Mouse (Mus musculus) hindbrain, embryonic 12.5 days (tissue): ENCODE measurements around the gene Bcl11b. TPM values are rescaled to one million over a fixed set of nuclear protein-coding genes. Genes with fewer than 3 reads are reported as not detected.

Experiments used
- ATAC-seq: fragments of 200-750 bp; cut with Nextera tagmentation; 2 replicates; pipeline ENCODE4 v1.8.0; 2017; ENCODE audit warnings: moderate TSS enrichment; ENCODE audit not compliant: low FRiP score
- H3K27ac ChIP-seq: fragments of 300-500 bp; sonication (generic); 2 replicates; pipeline ENCODE4 v1.5.1; 2016; ENCODE audit warnings: mild to moderate bottlenecking
- H3K27me3 ChIP-seq: fragments of 300-500 bp; sonication (generic); 2 replicates; pipeline ENCODE4 v1.6.1; 2016; ENCODE audit warnings: mild to moderate bottlenecking
- H3K36me3 ChIP-seq: fragments of 300-500 bp; sonication (generic); 2 replicates; pipeline ENCODE4 v1.6.1; 2016; ENCODE audit warnings: mild to moderate bottlenecking
- H3K4me1 ChIP-seq: fragments of 300-500 bp; sonication (generic); 2 replicates; pipeline ENCODE4 v1.6.1; 2016
- H3K4me2 ChIP-seq: fragments of 300-500 bp; sonication (generic); replicated peaks from 2 replicates; pipeline ENCODE4 v1.6.1; 2016; ENCODE audit warnings: mild to moderate bottlenecking
- H3K4me3 ChIP-seq: fragments of 300-500 bp; sonication (generic); 2 replicates; pipeline ENCODE4 v1.5.1; 2016; ENCODE audit warnings: mild to moderate bottlenecking
- H3K9ac ChIP-seq: fragments of 300-500 bp; sonication (generic); 2 replicates; pipeline ENCODE4 v1.6.1; 2016; ENCODE audit warnings: mild to moderate bottlenecking, moderate library complexity
- H3K9me3 ChIP-seq: fragments of 300-500 bp; sonication (generic); replicated peaks from 2 replicates; pipeline ENCODE4 v1.6.1; 2016; ENCODE audit warnings: mild to moderate bottlenecking
- WGBS: fragments of 180-500 bp; shearing (Covaris S2); methylation state at CpG from one replicate; pipeline ENCODE4 v1.1.7; 2016; 5-methylcytosine and 5-hydroxymethylcytosine counted together
- polyA plus RNA-seq: library from polyadenylated mRNA; unstranded; fragments of >200 nt; fragmentation: Nextera tagmentation; extraction: Ambion mirVana; gene quantifications from 2 replicates; pipeline ENCODE4 v1.2.1, GENCODE M21; 2016

Gene Bcl11b
- polyA plus RNA-seq, 1 experiment from 2014 or later = 25.9 TPM

- H3K27me3 ChIP-seq = no peaks in the 10 kb centered on the region
- no peaks in the 10 kb centered on the region for H3K9me3 ChIP-seq
- H3K4me2 ChIP-seq = peak overlapping the region; percentile 35
- H3K4me3 ChIP-seq = no peak overlapping the region
- peak overlapping the region; percentile 33; the same call in 1 of the 2 replicates for H3K9ac ChIP-seq
- H3K4me1 ChIP-seq = peaks cover 93% of the 10 kb centered on the region
- 5% methylated on average over 14 of the region's 14 CpGs for WGBS
- no peak overlapping the region for H3K27ac ChIP-seq
- H3K36me3 ChIP-seq = no peaks in the 10 kb centered on the region
- ATAC-seq = no peak
These were observed 25.3 kb downstream of the Bcl11b start for GRCm38 (mm10) chr12:107978063-107978462.

DNA sequence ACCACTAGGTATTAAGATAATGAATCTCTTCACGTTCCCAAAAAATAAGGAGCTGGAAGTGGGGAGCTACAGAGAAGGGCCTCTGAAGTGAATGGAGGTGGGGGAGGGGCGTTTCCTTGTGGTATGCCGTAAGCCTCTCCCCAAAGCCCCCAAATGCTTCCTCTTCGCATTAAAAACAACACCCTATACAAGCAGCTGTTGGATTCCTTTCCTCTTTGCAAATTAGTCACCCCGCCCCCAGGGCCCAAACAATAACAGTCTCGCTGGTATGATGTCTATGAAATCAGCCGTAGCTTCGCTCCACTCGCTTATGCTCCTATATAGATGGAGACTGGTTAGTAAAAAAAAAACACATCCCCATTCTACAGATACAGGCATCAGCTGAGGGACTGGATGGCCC lies 25.9 kb downstream of the Bcl11b start:
- Histone ChIP-seq H3K4me2 (peak overlapping the region; percentile 35), H3K9me3 (no peaks in the 10 kb centered on the region), H3K9ac (peak overlapping the region; percentile 5; the same call in 1 of the 2 replicates), H3K36me3 (no peaks in the 10 kb centered on the region), H3K27ac (no peak overlapping the region), H3K4me3 (no peak overlapping the region), H3K4me1 (peaks cover 95% of the 10 kb centered on the region), H3K27me3 (no peaks in the 10 kb centered on the region)
- ATAC-seq = no peak
- WGBS = 4% methylated on average over 9 of the region's 9 CpGs

- no peak for ATAC-seq
- Histone ChIP-seq H3K9ac (peak overlapping the region; percentile 5; the same call in 1 of the 2 replicates), H3K9me3 (no peaks in the 10 kb centered on the region), H3K27ac (no peak overlapping the region), H3K36me3 (no peaks in the 10 kb centered on the region), H3K4me3 (peak overlapping the region; percentile 7; the same call in 1 of the 2 replicates), H3K4me2 (peak overlapping the region; percentile 43), H3K4me1 (peaks cover 95% of the 10 kb centered on the region), H3K27me3 (no peaks in the 10 kb centered on the region)
- 16% methylated on average over 8 of the region's 8 CpGs for WGBS
These were observed 26.3 kb downstream of the Bcl11b start for GRCm38 (mm10) chr12:107977086-107977485.

- Histone ChIP-seq H3K4me1 (peaks cover 95% of the 10 kb centered on the region), H3K4me2 (peak overlapping the region; percentile 43), H3K9ac (peak overlapping the region; percentile 43; the same call in 1 of the 2 replicates), H3K27me3 (no peaks in the 10 kb centered on the region), H3K36me3 (no peaks in the 10 kb centered on the region), H3K4me3 (peak overlapping the region; percentile 7; the same call in 1 of the 2 replicates), H3K27ac (peak overlapping the region; percentile 2; the same call in 1 of the 2 replicates), H3K9me3 (no peaks in the 10 kb centered on the region)
- no peak for ATAC-seq
- WGBS = 20% methylated on average over 22 of the region's 22 CpGs
These were observed 26.8 kb downstream of the Bcl11b start for GRCm38 (mm10) chr12:107976571-107977001.

DNA sequence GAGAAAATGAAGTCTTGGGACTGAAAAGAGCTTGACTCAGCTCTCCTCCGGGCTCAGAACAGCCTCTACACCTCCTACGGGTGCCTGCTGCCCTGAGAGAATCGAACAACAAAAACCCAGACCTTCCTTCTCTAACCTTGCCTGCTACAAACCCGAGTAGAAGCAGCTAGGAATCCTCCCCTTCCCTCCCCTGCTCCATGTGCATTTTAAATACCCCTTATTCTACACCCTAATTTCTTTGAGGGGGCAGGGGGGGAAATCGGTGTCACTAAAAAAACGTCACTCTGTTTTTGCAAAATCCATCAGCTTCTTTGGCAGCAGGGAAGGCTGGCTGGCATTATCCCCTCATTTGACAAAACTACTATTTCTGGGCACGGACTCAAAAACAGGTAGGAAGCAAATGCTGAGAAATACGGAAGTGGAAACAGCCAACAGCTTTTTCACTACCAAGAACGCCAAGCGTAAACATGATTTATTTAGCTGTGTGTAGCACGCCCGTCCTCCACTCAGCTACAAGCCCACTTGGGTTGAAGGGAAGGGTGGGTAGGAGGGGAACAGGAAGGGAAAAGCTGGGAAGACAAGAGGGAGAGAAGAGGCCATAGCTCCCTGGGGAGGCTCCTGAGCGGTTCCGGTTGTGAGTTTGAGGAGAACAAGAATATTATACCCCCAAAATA lies 27.4 kb downstream of the Bcl11b start:
- peak overlapping the region; percentile 43 for H3K9ac ChIP-seq
- no peaks in the 10 kb centered on the region for H3K27me3 ChIP-seq
- H3K27ac ChIP-seq = peak overlapping the region; percentile 23; the same call in 1 of the 2 replicates
- no peaks in the 10 kb centered on the region for H3K9me3 ChIP-seq
- H3K4me1 ChIP-seq = peaks cover 95% of the 10 kb centered on the region
- 23% methylated on average over 14 of the region's 14 CpGs for WGBS
- no peak overlapping the region for H3K4me3 ChIP-seq
- H3K36me3 ChIP-seq = no peaks in the 10 kb centered on the region
- H3K4me2 ChIP-seq = peak overlapping the region; percentile 43
- ATAC-seq = no peak

GRCm38 (mm10) chr12:107975479-107975896 lies 27.9 kb downstream of the Bcl11b start:
- Histone ChIP-seq H3K4me1 (peaks cover 91% of the 10 kb centered on the region), H3K27ac (no peak overlapping the region), H3K4me2 (no peak overlapping the region; the same call in 1 of the 2 replicates), H3K9me3 (no peaks in the 10 kb centered on the region), H3K4me3 (no peak overlapping the region), H3K36me3 (no peaks in the 10 kb centered on the region), H3K9ac (no peak overlapping the region; the same call in 1 of the 2 replicates), H3K27me3 (no peaks in the 10 kb centered on the region)
- no peak for ATAC-seq
- WGBS = 69% methylated on average over 10 of the region's 10 CpGs

DNA sequence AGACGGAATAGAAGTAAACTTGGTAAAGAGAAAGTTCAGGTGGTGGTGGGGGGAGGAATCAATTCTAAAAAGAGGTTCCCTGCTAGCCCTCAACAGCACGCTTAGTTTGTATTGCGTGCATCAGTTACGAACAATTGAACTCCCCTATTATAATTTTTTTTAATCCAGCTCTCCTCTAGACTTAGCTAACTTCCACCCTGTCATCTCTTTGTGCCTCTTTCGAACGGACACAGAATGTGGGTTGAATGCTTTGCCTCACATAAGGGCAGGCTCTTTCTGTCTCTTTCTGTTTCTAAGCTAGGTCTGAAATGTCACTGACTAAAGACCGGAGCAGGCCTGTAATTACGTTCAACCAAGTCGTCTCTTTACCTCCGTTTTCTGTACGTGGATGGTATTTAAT lies 28.9 kb downstream of the Bcl11b start:
- H3K27me3 ChIP-seq = no peaks in the 10 kb centered on the region
- peaks cover 87% of the 10 kb centered on the region for H3K4me1 ChIP-seq
- H3K4me3 ChIP-seq = no peak overlapping the region
- ATAC-seq = no peak
- no peaks in the 10 kb centered on the region for H3K36me3 ChIP-seq
- H3K9ac ChIP-seq = no peak overlapping the region
- WGBS = 48% methylated on average over 11 of the region's 11 CpGs
- no peak overlapping the region for H3K4me2 ChIP-seq
- no peak overlapping the region for H3K27ac ChIP-seq
- no peaks in the 10 kb centered on the region for H3K9me3 ChIP-seq

- H3K36me3 ChIP-seq = no peaks in the 10 kb centered on the region
- H3K9ac ChIP-seq = no peak overlapping the region
- ATAC-seq = no peak
- H3K4me3 ChIP-seq = no peak overlapping the region
- no peak overlapping the region for H3K4me2 ChIP-seq
- H3K27me3 ChIP-seq = no peaks in the 10 kb centered on the region
- peaks cover 86% of the 10 kb centered on the region for H3K4me1 ChIP-seq
- 53% methylated on average over 11 of the region's 11 CpGs for WGBS
- H3K27ac ChIP-seq = peak overlapping the region; percentile 52; the same call in 1 of the 2 replicates
- no peaks in the 10 kb centered on the region for H3K9me3 ChIP-seq
These were observed 29.8 kb downstream of the Bcl11b start for GRCm38 (mm10) chr12:107973556-107974140.

- Histone ChIP-seq H3K4me1 (peaks cover 84% of the 10 kb centered on the region), H3K4me2 (no peak overlapping the region; the same call in 1 of the 2 replicates), H3K27ac (peak overlapping the region; percentile 84), H3K27me3 (no peaks in the 10 kb centered on the region), H3K9ac (no peak overlapping the region), H3K4me3 (no peak overlapping the region), H3K36me3 (no peaks in the 10 kb centered on the region), H3K9me3 (no peaks in the 10 kb centered on the region)
- WGBS = 65% methylated on average over 12 of the region's 12 CpGs
- 0 out of 2 replicates have a peak, but pooled peaks have one; percentile 4 for ATAC-seq
These were observed 32.2 kb downstream of the Bcl11b start for GRCm38 (mm10) chr12:107971081-107971780.

DNA sequence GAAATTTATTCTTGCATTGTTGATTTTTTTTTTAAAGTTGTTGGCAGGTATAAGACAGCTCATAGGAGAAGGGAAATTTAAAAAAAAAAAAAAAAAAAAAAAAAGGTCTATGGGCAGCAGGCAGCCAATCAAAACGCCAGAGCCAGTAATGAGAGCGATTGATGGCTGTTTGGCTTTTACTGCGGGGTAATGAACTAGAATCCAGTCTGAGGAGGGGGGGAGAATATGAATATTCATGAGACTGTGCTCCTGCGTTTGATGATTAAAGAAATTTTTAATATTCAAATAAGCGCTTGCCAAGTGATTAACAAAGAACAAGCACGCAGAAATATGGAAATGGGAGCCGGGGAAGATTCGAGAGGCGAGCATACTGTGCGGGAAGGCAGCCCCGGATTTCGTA lies 32.8 kb downstream of the Bcl11b start:
- no peak for ATAC-seq
- Histone ChIP-seq H3K27ac (peak overlapping the region; percentile 84; the same call in 1 of the 2 replicates), H3K4me3 (no peak overlapping the region), H3K4me2 (no peak overlapping the region), H3K9me3 (no peaks in the 10 kb centered on the region), H3K9ac (no peak overlapping the region), H3K4me1 (peaks cover 83% of the 10 kb centered on the region), H3K36me3 (no peaks in the 10 kb centered on the region), H3K27me3 (no peaks in the 10 kb centered on the region)
- 35% methylated on average over 12 of the region's 12 CpGs for WGBS

GRCm38 (mm10) chr12:107969841-107970371 lies 33.5 kb downstream of the Bcl11b start:
- Histone ChIP-seq H3K36me3 (no peaks in the 10 kb centered on the region), H3K4me1 (peaks cover 83% of the 10 kb centered on the region), H3K27ac (peak overlapping the region; percentile 79), H3K9me3 (no peaks in the 10 kb centered on the region), H3K4me2 (peak overlapping the region; percentile 43), H3K9ac (peak overlapping the region; percentile 19; the same call in 1 of the 2 replicates), H3K27me3 (no peaks in the 10 kb centered on the region), H3K4me3 (no peak overlapping the region)
- WGBS = 27% methylated on average over 18 of the region's 18 CpGs
- peak; percentile 49 for ATAC-seq

GRCm38 (mm10) chr12:107969126-107969525 lies 34.3 kb downstream of the Bcl11b start:
- no peaks in the 10 kb centered on the region for H3K36me3 ChIP-seq
- no peaks in the 10 kb centered on the region for H3K9me3 ChIP-seq
- no peak overlapping the region for H3K9ac ChIP-seq
- H3K4me1 ChIP-seq = peaks cover 86% of the 10 kb centered on the region
- ATAC-seq = no peak
- H3K4me2 ChIP-seq = peak overlapping the region; percentile 43
- H3K4me3 ChIP-seq = no peak overlapping the region
- H3K27me3 ChIP-seq = no peaks in the 10 kb centered on the region
- WGBS = 70% methylated on average over 8 of the region's 8 CpGs
- H3K27ac ChIP-seq = peak overlapping the region; percentile 79
